ENCODE assay signal across 20 mouse cellular contexts in genomic region chr1:8097046-8097445, GRCm38 (mm10).
"Had no signal": no experiment of that assay in that cellular context is flagged by ENCODE, and none has a peak within 500 bp of the region (broad histone marks: within the 10 kb centered on the region; RNA-seq: fewer than 3 reads in every experiment).

No protein-coding gene starts in this region.

- ATAC-seq: midbrain, embryonic 16.5 days had no signal

- H3K9me3 ChIP-seq: midbrain, embryonic 10.5 days; midbrain, embryonic 12.5 days; neural tube, embryonic 13.5 days; neural tube, embryonic 15.5 days; stomach, embryonic 15.5 days had no signal

- H3K27ac ChIP-seq: midbrain, embryonic 10.5 days; midbrain, embryonic 12.5 days; neural tube, embryonic 13.5 days; neural tube, embryonic 15.5 days; stomach, embryonic 15.5 days; stomach, postnatal 0 days had no signal

- H3K9ac ChIP-seq: lung, embryonic 14.5 days; midbrain, embryonic 12.5 days; neural tube, embryonic 13.5 days; neural tube, embryonic 15.5 days; stomach, embryonic 15.5 days had no signal

- H3K4me1 ChIP-seq: midbrain, embryonic 10.5 days; midbrain, embryonic 12.5 days; neural tube, embryonic 13.5 days; neural tube, embryonic 15.5 days; stomach, embryonic 15.5 days had no signal

- H3K4me3 ChIP-seq: midbrain, embryonic 10.5 days; midbrain, embryonic 12.5 days; myocyte; neural tube, embryonic 13.5 days; neural tube, embryonic 15.5 days; stomach, embryonic 15.5 days had no signal

- H3K27me3 ChIP-seq: midbrain, embryonic 12.5 days; neural tube, embryonic 13.5 days; neural tube, embryonic 15.5 days; stomach, embryonic 15.5 days had no signal

- DNase-seq: lung, embryonic 14.5 days; lung, postnatal 10 days; lung, postnatal 4 days; midbrain, embryonic 14.5 days; retina, postnatal 1 day; right cerebral cortex, adult 18-20 months; right cerebral cortex, postnatal 25 days; right cerebral cortex, postnatal 4 days; spleen, adult 18-20 months; thymus, adult 2 months; thymus, postnatal 25 days; thymus, postnatal 4 days had no signal

- H3K36me3 ChIP-seq: midbrain, embryonic 10.5 days; midbrain, embryonic 12.5 days; neural tube, embryonic 13.5 days; neural tube, embryonic 15.5 days; stomach, embryonic 15.5 days had no signal

- H3K4me2 ChIP-seq: lung, embryonic 14.5 days; midbrain, embryonic 12.5 days; neural tube, embryonic 13.5 days; neural tube, embryonic 15.5 days; stomach, embryonic 15.5 days had no signal
